Mouse (Mus musculus) liver, adult (tissue): ENCODE results near the gene Ccdc159.

ENCODE experiments used
- GATA4 ChIP-seq: IDR thresholded peaks from 2 replicates; pipeline ENCODE4 v1.6.1; 2014; ENCODE audit warnings: mild to moderate bottlenecking, low read length; ENCODE audit not compliant: insufficient replicate concordance

Ccdc159 gene

DNA sequence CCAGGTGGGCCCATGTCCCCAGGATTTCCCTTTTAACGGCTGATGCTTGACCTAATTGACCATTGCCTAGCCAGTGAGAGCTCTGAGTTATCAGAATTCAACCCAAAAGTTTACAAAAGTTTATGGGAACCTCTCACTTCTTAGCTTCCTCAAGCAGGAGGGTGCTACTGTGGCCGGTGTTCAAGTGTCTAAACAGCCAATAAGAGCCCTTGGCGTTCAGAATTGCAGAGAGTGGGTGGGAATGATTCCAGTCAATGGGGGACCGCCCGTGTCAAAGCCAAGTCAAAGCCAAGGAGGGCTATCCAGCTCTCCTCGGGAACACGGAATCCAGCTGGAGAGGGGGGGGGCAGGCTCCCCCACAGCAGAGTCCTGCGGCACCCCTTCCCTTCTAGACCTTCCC, 20.9 kb downstream of the Ccdc159 start:
- TF ChIP-seq GATA4 = no peak

DNA sequence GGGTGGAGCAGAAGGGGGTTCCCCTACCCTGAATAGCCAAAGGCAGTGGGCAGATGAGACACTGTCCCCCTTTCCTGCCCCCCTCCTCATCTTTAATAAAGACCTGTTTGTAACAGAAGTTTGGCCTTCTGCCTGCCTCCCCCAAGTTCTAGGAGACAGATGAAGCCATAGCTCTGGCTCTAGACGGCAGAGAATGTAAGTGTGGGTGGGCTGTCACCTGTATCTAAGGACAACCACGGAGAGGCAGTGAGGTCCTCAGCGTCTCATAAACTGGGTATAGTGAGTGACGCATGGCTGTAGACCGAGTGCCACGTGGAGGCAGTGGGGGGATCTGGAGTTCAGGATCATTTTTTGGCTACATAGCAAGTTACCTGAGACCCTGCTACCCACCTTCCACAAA, 21.5 kb downstream of the Ccdc159 start:
- TF ChIP-seq GATA4 = no peak

DNA sequence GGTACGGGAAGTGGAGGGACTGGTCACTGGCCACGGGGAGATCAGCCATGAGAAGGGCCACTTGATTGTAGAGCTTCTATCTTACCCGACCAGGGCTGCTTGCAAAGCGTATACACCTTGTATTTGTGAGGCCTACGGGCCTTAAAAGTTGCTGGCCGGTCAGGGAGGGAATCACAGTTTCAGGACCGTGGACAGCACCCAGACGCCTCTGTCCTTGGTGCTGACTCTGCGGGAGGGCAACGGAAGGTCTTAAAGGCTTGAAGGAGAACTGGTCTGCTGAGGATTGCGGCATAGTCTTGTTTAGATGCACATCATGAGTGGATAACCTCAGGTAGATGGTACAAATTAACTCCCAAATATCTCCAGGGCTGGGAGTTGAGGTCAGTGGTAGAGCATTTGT, 23.1 kb downstream of the Ccdc159 start:
- TF ChIP-seq GATA4 = no peak

DNA sequence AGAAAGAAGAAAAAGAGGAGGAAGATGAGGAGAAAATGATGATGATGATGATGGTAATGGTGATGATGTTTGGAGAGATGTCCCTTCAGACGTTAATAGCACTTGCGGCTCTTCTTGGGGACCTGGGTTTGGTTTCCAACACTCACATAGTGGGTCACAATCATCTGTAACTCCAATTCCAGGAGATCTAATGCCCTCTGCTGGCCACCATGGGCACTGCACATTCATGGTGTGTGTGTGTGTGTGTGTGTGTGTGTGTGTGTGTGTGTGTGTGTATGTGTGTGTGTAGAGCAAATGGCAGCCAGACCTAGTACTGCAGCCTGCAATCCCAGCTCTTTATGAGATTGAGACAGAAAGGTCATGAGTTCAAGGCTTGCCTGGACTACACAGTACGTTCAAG, 24.7 kb downstream of the Ccdc159 start:
- TF ChIP-seq GATA4 = no peak

DNA sequence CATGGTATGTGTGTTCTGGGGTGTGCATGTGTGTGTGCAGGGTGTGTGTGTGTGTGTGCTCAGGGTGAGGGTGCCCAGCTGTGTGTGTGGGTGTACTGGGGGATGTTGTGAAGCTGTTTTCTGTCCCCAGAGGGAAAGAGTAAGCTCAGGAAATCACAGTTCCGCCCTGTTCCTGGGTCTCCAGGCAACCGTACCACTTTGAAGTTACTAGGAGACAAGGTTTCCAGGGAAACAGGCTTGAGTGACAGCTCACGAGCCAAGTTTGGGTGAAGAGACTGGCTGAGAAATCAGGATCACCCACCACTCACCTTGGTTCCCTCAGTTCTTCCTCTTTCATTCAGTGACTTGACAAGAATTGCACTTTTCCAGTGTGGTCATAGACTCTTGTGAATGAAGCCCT, 26.3 kb downstream of the Ccdc159 start:
- TF ChIP-seq GATA4 = no peak

DNA sequence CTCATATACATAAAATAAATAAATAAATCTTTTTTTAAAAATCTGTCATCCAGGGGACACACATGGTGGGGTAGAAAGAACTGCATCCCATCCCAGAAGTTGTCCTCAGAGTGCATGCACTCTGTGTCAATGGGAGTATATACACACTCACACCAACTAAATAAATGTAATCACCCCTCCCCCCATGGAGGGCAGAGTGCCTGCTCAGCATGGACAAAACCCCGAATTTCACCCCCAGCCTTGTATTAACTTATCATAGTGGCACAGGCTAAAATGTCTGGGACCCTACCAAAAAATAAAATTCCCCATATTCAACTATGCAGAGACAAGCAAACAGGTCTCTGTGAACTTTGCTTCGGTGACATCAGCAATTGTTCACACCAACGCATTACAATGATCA, 27.4 kb downstream of the Ccdc159 start:
- no peak for TF ChIP-seq GATA4

DNA sequence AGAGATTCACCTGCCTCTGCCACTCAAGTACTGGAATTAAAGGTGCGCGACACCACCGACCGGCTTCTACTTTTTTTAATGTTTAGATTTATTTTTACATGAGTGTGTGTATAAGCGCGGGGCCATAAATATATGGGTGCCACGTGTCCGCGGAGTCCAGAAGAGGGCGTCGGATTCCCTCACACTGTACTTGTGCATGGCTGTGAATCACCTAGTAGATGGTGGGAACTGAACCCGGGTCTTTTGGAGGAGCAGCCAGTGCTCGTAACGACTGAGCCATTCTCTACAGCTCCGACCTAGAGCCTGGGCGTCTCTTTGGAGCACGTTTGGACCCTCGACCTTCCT, 27.9 kb downstream of the Ccdc159 start:
- no peak for TF ChIP-seq GATA4

DNA sequence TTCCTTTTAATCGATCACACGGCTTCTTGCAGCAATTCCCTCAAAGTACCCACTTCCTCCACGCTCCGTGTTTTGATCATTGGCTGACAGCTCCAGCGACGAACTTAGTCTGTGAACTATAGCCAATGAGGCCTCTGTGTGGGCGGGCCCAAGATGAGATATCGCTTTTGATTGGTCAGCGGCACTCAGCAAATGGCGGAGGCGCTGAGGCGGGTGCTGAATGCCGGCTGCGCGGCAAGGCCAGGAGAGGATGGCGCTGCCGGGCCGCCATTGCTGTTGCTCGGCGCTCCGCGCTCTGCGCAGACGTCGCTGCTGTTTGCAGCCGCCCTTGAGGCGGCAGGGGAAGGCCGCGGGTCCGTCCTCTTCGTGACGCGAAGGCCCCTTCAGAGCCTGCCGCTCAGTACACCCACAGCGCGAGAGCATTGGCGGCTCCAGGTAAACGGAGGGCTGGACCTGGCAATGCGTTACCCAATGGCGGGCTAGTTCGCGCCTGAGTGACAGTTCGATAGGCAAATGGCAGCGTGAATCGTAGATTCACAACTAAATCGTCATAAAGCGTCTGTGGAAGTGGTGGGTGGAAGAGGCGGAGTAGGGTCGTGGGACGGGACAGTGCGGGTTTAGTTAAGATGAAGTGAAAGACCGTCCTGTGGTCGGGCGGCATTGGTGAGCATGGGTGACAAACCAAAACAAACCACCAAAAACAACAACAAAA, 28.5 kb downstream of the Ccdc159 start, which contains the start of gene Swsap1:
Gene Swsap1 (plus strand): TSS at position 186 of the 712 bp plus-strand sequence.
- TF ChIP-seq GATA4 = no peak

DNA sequence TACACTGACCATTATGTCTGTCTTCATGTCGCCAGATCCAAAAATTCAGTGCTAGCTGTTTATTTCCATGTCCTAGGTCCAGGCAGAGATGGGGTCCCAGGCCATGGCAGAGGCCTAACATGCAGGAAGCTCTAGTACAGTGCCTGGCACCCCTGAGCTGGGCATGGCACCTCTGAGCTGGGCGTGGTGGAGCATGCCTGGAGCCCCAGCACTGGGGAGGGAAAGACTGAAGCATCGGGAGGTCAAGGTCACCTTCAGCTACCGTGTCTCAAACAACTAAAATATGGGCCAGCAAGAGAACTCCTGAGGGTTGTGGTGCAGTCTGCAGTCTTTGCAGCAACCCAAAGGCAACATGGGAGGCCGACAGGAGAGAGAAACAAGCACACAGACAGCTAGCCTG, 31.1 kb downstream of the Ccdc159 start:
- TF ChIP-seq GATA4 = no peak

DNA sequence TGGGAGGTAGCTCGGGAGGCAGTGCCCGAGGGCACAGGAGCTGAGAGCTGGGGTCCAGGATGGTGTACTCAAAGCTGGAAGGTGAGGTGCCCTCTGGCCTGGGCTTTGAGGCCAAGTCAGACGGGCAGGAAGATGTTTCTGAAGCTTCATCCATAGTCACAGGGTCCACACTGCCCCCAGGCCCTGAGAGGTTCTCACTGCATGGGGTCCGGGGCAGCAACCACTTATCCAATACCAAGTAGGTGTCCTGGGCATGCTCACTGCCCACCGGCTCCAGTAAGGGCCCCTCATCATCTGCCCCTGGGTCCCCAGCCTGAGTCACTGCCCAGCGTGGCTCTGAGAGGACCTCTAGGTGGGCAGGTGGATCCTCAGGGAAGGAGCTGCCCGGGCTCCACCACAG, 32.0 kb downstream of the Ccdc159 start:
- TF ChIP-seq GATA4 = no peak

DNA sequence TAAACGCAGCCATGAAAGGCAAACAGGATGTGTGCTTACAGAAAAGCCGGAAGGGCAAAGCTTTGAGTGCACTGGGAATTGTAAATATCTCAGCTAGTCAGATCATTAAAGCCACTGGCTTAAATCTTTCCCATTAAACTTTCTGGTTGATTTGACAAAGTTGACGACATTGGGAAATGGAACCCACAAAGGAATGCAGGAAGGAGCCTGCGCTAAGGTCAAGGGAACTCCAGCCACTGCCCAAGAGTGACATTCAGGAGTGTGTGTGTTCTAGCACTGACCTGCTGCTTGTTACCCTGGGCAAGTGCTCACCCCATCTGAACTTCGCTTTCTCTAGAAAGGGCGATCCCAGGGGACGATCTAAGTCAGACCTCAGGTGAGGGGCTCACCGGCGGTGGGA, 32.9 kb downstream of the Ccdc159 start:
- no peak for TF ChIP-seq GATA4

DNA sequence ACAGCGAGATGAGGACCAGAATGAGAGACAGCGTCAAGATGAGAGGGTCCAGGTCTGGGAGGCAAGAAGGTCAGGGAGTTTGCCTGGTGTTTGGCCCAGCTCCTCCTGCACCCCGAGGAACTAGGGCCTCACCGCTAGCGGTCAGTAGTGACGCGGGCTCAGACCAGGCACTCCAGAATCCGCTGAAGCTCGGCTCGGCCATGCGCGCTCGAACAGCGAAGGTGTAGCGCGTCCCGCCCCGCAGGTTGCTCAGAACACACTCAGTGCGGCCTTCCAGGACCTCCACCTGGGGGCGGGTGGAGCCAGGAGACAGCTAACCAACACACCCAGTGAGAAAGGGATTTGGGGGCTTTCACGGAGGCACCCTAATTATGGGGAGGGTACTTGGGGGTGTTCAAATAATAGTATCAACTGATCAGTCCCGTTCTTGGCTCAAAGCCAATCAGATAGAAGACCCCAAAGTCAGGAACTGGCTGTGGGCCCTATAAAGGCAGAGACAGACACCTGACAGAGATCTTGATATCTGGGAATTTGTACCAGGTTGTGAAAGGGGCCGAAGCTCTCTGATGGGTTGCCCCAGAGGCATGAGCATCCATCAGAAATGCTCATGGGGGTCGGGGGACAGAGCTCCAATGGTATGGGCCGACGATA, 33.4 kb downstream of the Ccdc159 start:
- TF ChIP-seq GATA4 = no peak

DNA sequence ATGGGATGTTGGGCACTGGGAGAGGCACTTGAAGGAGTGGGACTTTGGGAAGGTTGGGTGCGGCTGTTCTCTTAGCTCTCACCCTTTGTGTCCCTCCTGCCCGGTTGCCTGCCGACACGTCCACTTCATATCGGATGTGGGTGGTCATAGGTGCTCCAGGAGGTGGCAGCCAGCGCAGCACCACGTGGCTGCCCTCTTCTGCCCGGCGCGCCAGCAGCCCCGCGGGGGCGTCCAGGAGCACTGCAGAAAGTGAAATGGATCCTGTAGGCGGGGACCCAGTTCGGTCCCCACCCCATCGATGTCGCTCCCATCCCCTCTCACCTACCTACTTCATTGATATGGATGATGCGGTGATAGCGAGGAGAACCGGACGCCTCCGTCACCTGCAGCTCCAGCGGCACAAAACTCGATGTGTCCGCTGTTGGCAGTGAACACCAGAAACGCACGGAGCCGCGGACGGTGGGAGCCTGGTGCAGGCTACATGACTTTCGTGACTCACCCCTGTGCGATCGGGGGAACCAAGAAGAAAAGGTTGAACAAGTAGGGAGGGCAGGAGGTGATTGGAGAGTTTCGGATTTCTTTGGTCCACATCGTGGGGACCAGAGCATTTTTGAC, 34.2 kb downstream of the Ccdc159 start:
- no peak for TF ChIP-seq GATA4

DNA sequence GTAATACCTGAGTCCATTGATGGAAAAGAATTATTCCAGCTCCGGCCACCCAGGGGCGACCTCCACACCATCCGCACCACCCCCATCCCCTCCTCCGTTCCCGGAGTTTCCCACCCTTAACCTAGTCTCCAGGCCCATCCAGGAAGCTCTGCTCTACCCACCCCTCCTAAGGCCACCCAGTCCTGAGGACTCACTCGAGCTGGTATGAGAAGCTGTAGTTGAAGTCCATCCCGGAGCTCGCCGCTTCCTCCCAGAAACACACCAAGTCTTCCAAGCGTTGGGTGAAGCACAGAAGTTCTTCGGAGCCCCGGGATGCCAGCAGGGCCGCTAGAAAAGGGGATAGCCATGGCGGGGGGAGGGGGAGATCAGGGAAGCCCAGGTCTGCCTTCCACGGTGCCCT, 34.7 kb downstream of the Ccdc159 start:
- no peak for TF ChIP-seq GATA4

DNA sequence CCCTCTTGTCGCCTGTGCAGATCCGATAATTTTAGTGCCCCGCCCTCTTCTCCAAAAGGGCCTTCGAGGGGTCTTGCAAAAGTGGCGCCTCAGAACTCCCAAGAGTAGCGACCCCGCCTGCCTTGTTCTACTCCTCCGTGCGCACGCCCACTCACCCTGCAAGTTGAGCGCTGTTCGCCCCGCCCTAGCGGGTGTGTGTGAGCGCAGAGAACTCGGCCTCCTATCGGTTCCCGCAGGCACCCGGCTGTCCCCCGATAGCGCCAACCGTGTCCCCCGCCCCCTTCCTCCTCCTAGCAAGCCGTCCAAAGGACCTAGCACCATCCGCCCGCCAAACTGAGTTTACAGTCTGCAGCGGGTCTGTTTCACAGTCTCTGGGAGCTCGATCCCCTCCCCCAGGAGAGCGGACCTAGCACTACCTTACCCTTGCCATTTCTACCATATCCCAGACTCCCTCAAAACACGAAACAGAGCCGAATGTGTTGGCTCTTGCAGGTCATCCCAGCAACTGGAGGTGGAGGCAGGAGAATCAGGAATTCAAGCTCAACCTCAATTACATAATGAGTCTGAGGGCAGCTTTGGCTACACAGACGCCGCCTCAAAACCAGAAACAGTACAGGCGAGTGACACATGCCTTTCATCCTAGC, 35.3 kb downstream of the Ccdc159 start:
- TF ChIP-seq GATA4 = peak; percentile 52; the same call in 1 of the 2 replicates

DNA sequence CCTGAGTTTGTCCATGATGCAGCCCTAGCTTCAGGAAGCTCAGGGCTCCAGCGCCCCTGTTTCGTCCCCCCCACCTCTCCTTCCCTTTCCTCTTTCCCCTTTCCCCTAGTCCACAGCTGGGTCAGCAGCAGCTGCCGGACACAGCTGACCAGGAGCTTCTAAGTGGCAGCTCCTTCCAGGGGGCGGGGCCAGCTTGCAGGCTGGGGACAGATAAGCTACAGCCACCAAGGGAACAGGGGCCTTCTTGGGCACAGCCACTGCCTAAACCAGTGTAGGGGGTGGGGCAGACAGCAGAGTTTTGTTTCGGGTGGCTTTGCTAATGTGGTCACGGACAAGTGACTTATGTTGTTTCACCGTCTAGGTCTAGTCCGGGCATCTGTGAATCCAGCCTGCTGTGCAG, 36.1 kb downstream of the Ccdc159 start, which contains the start of gene Epor:
Gene Epor (minus strand): TSS at position 90 of the 400 bp plus-strand sequence.
- no peak; the same call in 1 of the 2 replicates for TF ChIP-seq GATA4
